Mouse (Mus musculus) brain, embryonic 14.5 days (tissue): ENCODE results near the gene Il17rd.

Experiments
- CTCF ChIP-seq: fragments of 200-500 bp; IDR thresholded peaks from 2 replicates; pipeline ENCODE4 v1.5.1; 2012; ENCODE audit warnings: inconsistent platforms, mild to moderate bottlenecking, moderate library complexity, borderline replicate concordance; ENCODE audit not compliant: insufficient read depth, insufficient read length; ENCODE audit errors: extremely low read depth
- POLR2A ChIP-seq: fragments of 200-500 bp; IDR thresholded peaks from 2 replicates; pipeline ENCODE4 v1.6.1; 2012; ENCODE audit warnings: mild to moderate bottlenecking, inconsistent platforms, borderline replicate concordance; ENCODE audit not compliant: poor library complexity, insufficient read depth, insufficient read length, severe bottlenecking; ENCODE audit errors: extremely low read depth

DNA sequence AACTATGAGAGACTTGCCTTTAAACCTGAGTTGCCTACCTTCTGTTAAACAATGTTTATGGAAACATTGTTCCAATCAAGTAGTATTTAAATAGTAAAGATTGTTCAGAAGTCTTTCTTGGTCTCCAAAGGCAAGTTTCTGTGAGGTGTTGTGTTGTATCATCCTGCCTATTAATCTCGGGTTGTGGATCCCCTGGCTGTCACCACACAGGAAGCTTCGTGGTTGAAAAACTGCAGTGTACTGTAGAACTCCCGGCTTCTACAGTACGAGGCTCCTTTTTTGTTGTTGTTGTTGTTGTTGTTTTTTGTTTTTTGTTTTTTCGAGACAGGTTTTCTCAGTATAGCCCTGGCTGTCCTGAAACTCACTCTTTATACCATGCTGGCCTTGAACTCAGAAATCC lies 46.7 kb downstream of the Il17rd start:
- TF ChIP-seq CTCF (no peak), POLR2A (no peak)
